Mouse (Mus musculus): ENCODE measurements around the gene Thnsl2.

Thnsl2 gene

GRCm38 (mm10) chr6:71143894-71144455, at the start of gene Thnsl2:
TSS of gene Thnsl2 (minus strand) at chr6:71144439.
- peak; percentile 66 for DNase-seq

GRCm38 (mm10) chr6:71193151-71193740, 49.0 kb upstream of the Thnsl2 start:
- no peak for DNase-seq

- no peak for DNase-seq
Observed at GRCm38 (mm10) chr6:71190501-71190900, 46.3 kb upstream of the Thnsl2 start.

GRCm38 (mm10) chr6:71189578-71189977, 45.3 kb upstream of the Thnsl2 start:
- DNase-seq, result no peak

- DNase-seq, result no peak
Observed at GRCm38 (mm10) chr6:71184941-71185604, 40.8 kb upstream of the Thnsl2 start.

- DNase-seq, result no peak
Observed at GRCm38 (mm10) chr6:71180596-71180995, 36.4 kb upstream of the Thnsl2 start.

- DNase-seq, result no peak
Observed at GRCm38 (mm10) chr6:71172812-71173580, 28.8 kb upstream of the Thnsl2 start.

- DNase-seq, result no peak
Observed at GRCm38 (mm10) chr6:71166551-71167169, 22.4 kb upstream of the Thnsl2 start.

GRCm38 (mm10) chr6:71164394-71164793, 20.2 kb upstream of the Thnsl2 start:
- peak; percentile 43 to 61 for DNase-seq

- DNase-seq, result peak; percentile 42 to 51
Observed at GRCm38 (mm10) chr6:71162269-71162668, 18.0 kb upstream of the Thnsl2 start.

- no peak for DNase-seq
Observed at GRCm38 (mm10) chr6:71161290-71161689, 17.1 kb upstream of the Thnsl2 start.

- DNase-seq, result peak; percentile 40 to 43
Observed at GRCm38 (mm10) chr6:71156674-71157326, 12.6 kb upstream of the Thnsl2 start.

GRCm38 (mm10) chr6:71154861-71155260, 10.6 kb upstream of the Thnsl2 start:
- DNase-seq, result peak; percentile 44 to 73

- DNase-seq, result no peak
Observed at GRCm38 (mm10) chr6:71153486-71153885, 9.2 kb upstream of the Thnsl2 start.

- DNase-seq, result no peak
Observed at GRCm38 (mm10) chr6:71151098-71151497, 6.9 kb upstream of the Thnsl2 start.

- peak; percentile 59 to 67 for DNase-seq
Observed at GRCm38 (mm10) chr6:71149534-71149933, 5.3 kb upstream of the Thnsl2 start.

GRCm38 (mm10) chr6:71148336-71148735, 4.1 kb upstream of the Thnsl2 start:
- DNase-seq, result no peak

GRCm38 (mm10) chr6:71145288-71145989, 1.2 kb upstream of the Thnsl2 start:
- DNase-seq, result no peak

- DNase-seq, result no peak
Observed at GRCm38 (mm10) chr6:71143154-71143893, 915 bp downstream of the Thnsl2 start.

- no peak for DNase-seq
Observed at GRCm38 (mm10) chr6:71135031-71135430, 9.2 kb downstream of the Thnsl2 start.

- DNase-seq, result no peak
Observed at GRCm38 (mm10) chr6:71133559-71133958, 10.7 kb downstream of the Thnsl2 start.
